ENCODE assay signal across 28 mouse cellular contexts in genomic region chr11:107748243-107749035, GRCm38 (mm10). TPM values are rescaled to one million over a fixed set of nuclear protein-coding genes. Genes with fewer than 3 reads are reported as not detected.
DNase-seq lines count a peak whose midpoint lies in the region; ATAC-seq and TF ChIP-seq lines count a peak whose summit lies in the region.
"Had no signal": no experiment of that assay in that cellular context is flagged by ENCODE, and none has a peak within 500 bp of the region (broad histone marks: within the 10 kb centered on the region; RNA-seq: fewer than 3 reads in every experiment).

No protein-coding gene starts in this region.

- no peak overlapping the region for H3K9ac ChIP-seq in neural tube, embryonic 15.5 days (replicated peaks)
- no peak overlapping the region for H3K9ac ChIP-seq in CH12.LX (ENCODE audit: insufficient read depth, low read depth)
- no peak overlapping the region for H3K9ac ChIP-seq in hindbrain, embryonic 12.5 days
- H3K9ac ChIP-seq: forebrain, embryonic 12.5 days; forebrain, embryonic 15.5 days; heart, embryonic 12.5 days; heart, embryonic 15.5 days; hindbrain, embryonic 15.5 days had no signal

- dilution Hi-C loops in CH12.LX (cut with MboI; ENCODE audit: extremely low pct_ligation_motif_present, extremely low pct_unique_long_range_greater_than_20kb, low sequenced_read_pairs): no loop called here

- TF ChIP-seq RAD21 in CH12.LX (IDR thresholded peaks at IDR 0.05; ENCODE audit: low read depth, low read length): no peak

- 66% methylated on average over 5 of the region's 5 CpGs for WGBS in neural tube, embryonic 15.5 days
- WGBS in hindbrain, embryonic 12.5 days: 73% methylated on average over 5 of the region's 5 CpGs

- H3K4me2 ChIP-seq in neural tube, embryonic 15.5 days: no peak overlapping the region
- no peak overlapping the region for H3K4me2 ChIP-seq in CH12.LX (ENCODE audit: insufficient read depth, low read depth, poor library complexity, severe bottlenecking)
- no peak overlapping the region for H3K4me2 ChIP-seq in hindbrain, embryonic 12.5 days (replicated peaks)
- H3K4me2 ChIP-seq: forebrain, embryonic 12.5 days; forebrain, embryonic 15.5 days; heart, embryonic 12.5 days; heart, embryonic 15.5 days; hindbrain, embryonic 15.5 days had no signal

- H3K4me1 ChIP-seq in neural tube, embryonic 15.5 days: peaks cover 30% of the 10 kb centered on the region
- peaks cover 0 to 6% of the 10 kb centered on the region in 2 experiments; a peak in 2 of 4 replicates for H3K4me1 ChIP-seq in CH12.LX (ENCODE audit: control insufficient read depth in 1 of 2, insufficient read depth in 2 of 2)
- peaks cover 12% of the 10 kb centered on the region for H3K4me1 ChIP-seq in hindbrain, embryonic 12.5 days
- H3K4me1 ChIP-seq: heart, embryonic 15.5 days had no signal

- DNase-seq in neural tube, embryonic 10.5 days (ENCODE audit: extremely low spot score, low spot score): no peak
- DNase-seq in 3T3-L1 (ENCODE audit: low read depth, low spot score): peak; percentile 46
- DNase-seq in CH12.LX (ENCODE audit: extremely low read depth): peak; percentile 13
- DNase-seq in c-Kit-positive CD71-negative TER-119-negative erythroid progenitor cells, embryonic 14.5 days (ENCODE audit: low read depth): peak; percentile 6
- DNase-seq in spleen, postnatal 36 days (ENCODE audit: low spot score in 2 of 2): no peak
- DNase-seq: adrenal gland, adult 2 months; adrenal gland, postnatal 14 days; B cell, adult 2 months; cerebellum, adult 11-12 months; cerebellum, adult 8-10 months; cerebellum, postnatal 10 days; gastrocnemius, postnatal 25 days; heart, adult 18-20 months; heart, postnatal 10 days; heart, postnatal 4 days had no signal

- no peaks in the 10 kb centered on the region for H3K9me3 ChIP-seq in neural tube, embryonic 15.5 days (replicated peaks)
- H3K9me3 ChIP-seq in CH12.LX (replicated peaks; ENCODE audit: low read length): no peaks in the 10 kb centered on the region
- H3K9me3 ChIP-seq in hindbrain, embryonic 12.5 days (replicated peaks): no peaks in the 10 kb centered on the region
- H3K9me3 ChIP-seq: forebrain, embryonic 12.5 days; forebrain, embryonic 15.5 days; heart, embryonic 12.5 days; heart, embryonic 15.5 days; hindbrain, embryonic 15.5 days had no signal

- TF ChIP-seq CTCF in CH12.LX (conservative IDR thresholded peaks at IDR 0.05 in 1 of 2, IDR thresholded peaks at IDR 0.05 in 1 of 2; ENCODE audit: low read depth in 2 of 2, low read length in 2 of 2): no peak

- TF ChIP-seq EP300 in CH12.LX (IDR thresholded peaks at IDR 0.05; ENCODE audit: low read length): no peak

- TF ChIP-seq POLR2A in CH12.LX (IDR thresholded peaks at IDR 0.05; ENCODE audit: low read depth, low read length): no peak

- H3K27me3 ChIP-seq in neural tube, embryonic 15.5 days (replicated peaks): no peaks in the 10 kb centered on the region
- H3K27me3 ChIP-seq in CH12.LX (replicated peaks): no peaks in the 10 kb centered on the region
- H3K27me3 ChIP-seq in hindbrain, embryonic 12.5 days: no peaks in the 10 kb centered on the region
- H3K27me3 ChIP-seq: forebrain, embryonic 12.5 days; forebrain, embryonic 15.5 days; heart, embryonic 12.5 days; heart, embryonic 15.5 days; hindbrain, embryonic 15.5 days had no signal

- H3K79me2 ChIP-seq in CH12.LX (replicated peaks; ENCODE audit: control insufficient read depth, extremely low read depth, insufficient read depth, poor library complexity, severe bottlenecking): no peaks in the 10 kb centered on the region

- no peak overlapping the region for H3K4me3 ChIP-seq in neural tube, embryonic 15.5 days (replicated peaks)
- no peak overlapping the region for H3K4me3 ChIP-seq in CH12.LX (replicated peaks in 1 of 3; ENCODE audit: low read depth in 2 of 3, low read length in 2 of 3, poor library complexity in 1 of 3)
- no peak overlapping the region for H3K4me3 ChIP-seq in hindbrain, embryonic 12.5 days
- H3K4me3 ChIP-seq: forebrain, embryonic 12.5 days; forebrain, embryonic 15.5 days; heart, embryonic 12.5 days; heart, embryonic 15.5 days; hindbrain, embryonic 15.5 days had no signal

- in situ Hi-C loops in CH12.LX (cut with MboI; ENCODE audit: low pct_ligation_motif_present, low pct_unique_long_range_greater_than_20kb, low sequenced_read_pairs): no loop called here

- H3K36me3 ChIP-seq in neural tube, embryonic 15.5 days: 0 out of 2 replicates have a peak, but pooled peaks cover 5% of the 10 kb centered on the region
- H3K36me3 ChIP-seq in CH12.LX (replicated peaks in 1 of 2; ENCODE audit: control insufficient read depth in 1 of 2, insufficient read depth in 1 of 2, low read length in 1 of 2): no peaks in the 10 kb centered on the region
- H3K36me3 ChIP-seq in hindbrain, embryonic 12.5 days: peaks cover 15% of the 10 kb centered on the region; the same call in 1 of the 2 replicates
- H3K36me3 ChIP-seq: forebrain, embryonic 15.5 days; heart, embryonic 12.5 days; heart, embryonic 15.5 days; hindbrain, embryonic 15.5 days had no signal

- ATAC-seq in neural tube, embryonic 15.5 days (ENCODE audit: low FRiP score): no peak
- no peak for ATAC-seq in erythroid progenitor cell, adult 5-6 weeks (replicated peaks; ENCODE audit: low FRiP score, poor library complexity, severe bottlenecking)
- no peak for ATAC-seq in hindbrain, embryonic 12.5 days (ENCODE audit: low FRiP score)
- ATAC-seq: CD4-positive, CD25-positive, alpha-beta regulatory T cell, adult 4 months; forebrain, embryonic 15.5 days; intestine, postnatal 0 days had no signal

- H3K27ac ChIP-seq in neural tube, embryonic 15.5 days (replicated peaks): 0 out of 2 replicates have a peak overlapping the region, but pooled peaks have one; percentile 5
- no peak overlapping the region for H3K27ac ChIP-seq in CH12.LX (ENCODE audit: insufficient read depth, low read depth)
- H3K27ac ChIP-seq in hindbrain, embryonic 12.5 days: no peak overlapping the region
- H3K27ac ChIP-seq: forebrain, embryonic 12.5 days; forebrain, embryonic 15.5 days; heart, embryonic 15.5 days had no signal

TF ChIP-seq in CH12.LX, 34 proteins besides CTCF, POLR2A, EP300 and RAD21:
- TF ChIP-seq USF1 (IDR thresholded peaks at IDR 0.05; ENCODE audit: low read depth, low read length): peak; percentile 7; the same call in 1 of the 2 replicates
- TF ChIP-seq JUN (IDR thresholded peaks at IDR 0.05; ENCODE audit: insufficient read depth, low read depth, low read length): no peak
TF ChIP-seq in CH12.LX: peak in this region for 1.

RNA-seq across cellular contexts. Expression of gene Cacng1, which starts 32.1 kb away (rescaled TPM):
- 1.0 and 1.9 TPM in 2 replicates for polyA plus RNA-seq in neural tube, embryonic 15.5 days (2015; fragmentation: Nextera tagmentation; extraction: Ambion mirVana)
- total RNA-seq in CH12.LX (2012; rRNA removed) (not detected in 2 replicates), CH12.LX (2014; rRNA removed) (not detected in 2 replicates)
- not detected in 2 replicates for polyA plus RNA-seq in CH12.LX (2012; ENCODE audit: insufficient read length, low read depth)
- total RNA-seq in erythroid progenitor cell, adult 5-6 weeks (2015; ENCODE audit: low replicate concordance): not detected in 2 replicates
- total RNA-seq in erythroid progenitor cell, adult 5-6 weeks (2017; ENCODE audit: low replicate concordance): not detected in 2 replicates
- polyA plus RNA-seq in hindbrain, embryonic 12.5 days (2016; fragmentation: Nextera tagmentation; extraction: Ambion mirVana): 0.50 and 1.9 TPM in 2 replicates
- total RNA-seq: adrenal gland, adult 2 months; heart, adult 18-20 months; heart, postnatal 10 days had no signal
- polyA plus RNA-seq: CD4-positive, CD25-positive, alpha-beta regulatory T cell, adult 4 months; embryonic facial prominence, embryonic 11.5 days; heart, embryonic 12.5 days; intestine, embryonic 14.5 days had no signal

RNA-seq across cellular contexts. Expression of gene Cacng4, which starts 45.9 kb away (rescaled TPM):
- polyA plus RNA-seq in neural tube, embryonic 15.5 days (2015; fragmentation: Nextera tagmentation; extraction: Ambion mirVana): 43.2 and 52.5 TPM in 2 replicates
- total RNA-seq in CH12.LX (2012; rRNA removed) (not detected in 2 replicates), CH12.LX (2014; rRNA removed) (not detected in 2 replicates)
- polyA plus RNA-seq in CH12.LX (2012; ENCODE audit: insufficient read length, low read depth): not detected in 2 replicates
- total RNA-seq in erythroid progenitor cell, adult 5-6 weeks (2015; ENCODE audit: low replicate concordance): not detected in 2 replicates
- 0.64 TPM in 1 of 2 replicates, not detected in the other for total RNA-seq in erythroid progenitor cell, adult 5-6 weeks (2017; ENCODE audit: low replicate concordance)
- 35.8 and 37.4 TPM in 2 replicates for polyA plus RNA-seq in hindbrain, embryonic 12.5 days (2016; fragmentation: Nextera tagmentation; extraction: Ambion mirVana)
- total RNA-seq: gastrocnemius, adult 8-10 months had no signal
- polyA plus RNA-seq: CD4-positive, CD25-positive, alpha-beta regulatory T cell, adult 4 months had no signal

Comparison
In these comparisons a context has a peak if more than half of its experiments do, and no peak if none do; other contexts are left out.
1. DNase-seq: peak in 3T3-L1 (single experiment), CH12.LX (single experiment) and c-Kit-positive CD71-negative TER-119-negative erythroid progenitor cells, embryonic 14.5 days (single experiment); none in neural tube, embryonic 10.5 days (single experiment) and spleen, postnatal 36 days (0 of 2).
2. RNA of gene Cacng4, which starts 45.9 kb away (polyA plus RNA-seq): 43.2 to 52.5 TPM in neural tube, embryonic 15.5 days and 35.8 to 37.4 TPM in hindbrain, embryonic 12.5 days; not detected in CH12.LX; every median in the first group is over 10 times any median in the second.